Mouse (Mus musculus): ENCODE results near the gene Igtp.
A peak's percentile ranks its signal among the peaks of the same experiment; 100 is the strongest.
"Not testable (repeated sequence)": the region's sequence is repeated elsewhere in the genome, so short reads cannot be mapped to it uniquely, and the experiment has no call there.

Gene Igtp

GRCm38 (mm10) chr11:58213673-58214342 lies 14.5 kb downstream of the Igtp start:
- no peak for ATAC-seq (ENCODE audit: low TSS enrichment)

GRCm38 (mm10) chr11:58214391-58215048 lies 15.2 kb downstream of the Igtp start:
- ATAC-seq (ENCODE audit: low TSS enrichment), result peak; percentile 91

GRCm38 (mm10) chr11:58215049-58215430 lies 15.7 kb downstream of the Igtp start:
- not testable (repeated sequence) for ATAC-seq (ENCODE audit: low TSS enrichment)

- no peak for ATAC-seq (ENCODE audit: low TSS enrichment)
These were observed 16.5 kb downstream of the Igtp start for GRCm38 (mm10) chr11:58215814-58216213.

- ATAC-seq (ENCODE audit: low TSS enrichment), result no peak
These were observed 17.5 kb downstream of the Igtp start for GRCm38 (mm10) chr11:58216823-58217222.

- ATAC-seq (ENCODE audit: low TSS enrichment), result no peak
These were observed 24.4 kb downstream of the Igtp start for GRCm38 (mm10) chr11:58223751-58224150.

GRCm38 (mm10) chr11:58224313-58224712 lies 25.0 kb downstream of the Igtp start:
- no peak for ATAC-seq (ENCODE audit: low TSS enrichment)

GRCm38 (mm10) chr11:58224872-58225271 lies 25.5 kb downstream of the Igtp start:
- ATAC-seq (ENCODE audit: low TSS enrichment), result not testable (repeated sequence)

GRCm38 (mm10) chr11:58225655-58226054 lies 26.3 kb downstream of the Igtp start:
- peak; percentile 79 for ATAC-seq (ENCODE audit: low TSS enrichment)

- no peak for ATAC-seq (ENCODE audit: low TSS enrichment)
These were observed 27.1 kb downstream of the Igtp start for GRCm38 (mm10) chr11:58226425-58226824.

- ATAC-seq (ENCODE audit: low TSS enrichment), result not testable (repeated sequence)
These were observed 28.7 kb downstream of the Igtp start for GRCm38 (mm10) chr11:58228021-58228420.

GRCm38 (mm10) chr11:58230396-58230910 lies 31.1 kb downstream of the Igtp start:
- no peak for ATAC-seq (ENCODE audit: low TSS enrichment)

- no peak for ATAC-seq (ENCODE audit: low TSS enrichment)
These were observed 31.8 kb downstream of the Igtp start for GRCm38 (mm10) chr11:58231156-58231555.

GRCm38 (mm10) chr11:58234551-58234950 lies 35.2 kb downstream of the Igtp start:
- not testable (repeated sequence) for ATAC-seq (ENCODE audit: low TSS enrichment)

GRCm38 (mm10) chr11:58235152-58235551 lies 35.8 kb downstream of the Igtp start:
- ATAC-seq (ENCODE audit: low TSS enrichment), result no peak

- no peak for ATAC-seq (ENCODE audit: low TSS enrichment)
These were observed 39.8 kb downstream of the Igtp start for GRCm38 (mm10) chr11:58238840-58239791.

GRCm38 (mm10) chr11:58247294-58247693 lies 47.9 kb downstream of the Igtp start:
- ATAC-seq (ENCODE audit: low TSS enrichment), result no peak

GRCm38 (mm10) chr11:58249203-58249981 lies 50.0 kb downstream of the Igtp start:
- no peak for ATAC-seq (ENCODE audit: low TSS enrichment)

GRCm38 (mm10) chr11:58250550-58250949 lies 51.2 kb downstream of the Igtp start:
- no peak for ATAC-seq (ENCODE audit: low TSS enrichment)

GRCm38 (mm10) chr11:58254411-58254810 lies 55.1 kb downstream of the Igtp start:
- ATAC-seq (ENCODE audit: low TSS enrichment), result peak; percentile 72; the same call in 1 of the 2 replicates
